Mouse (Mus musculus): ENCODE results near the gene Fam193b.

Gene Fam193b

DNA sequence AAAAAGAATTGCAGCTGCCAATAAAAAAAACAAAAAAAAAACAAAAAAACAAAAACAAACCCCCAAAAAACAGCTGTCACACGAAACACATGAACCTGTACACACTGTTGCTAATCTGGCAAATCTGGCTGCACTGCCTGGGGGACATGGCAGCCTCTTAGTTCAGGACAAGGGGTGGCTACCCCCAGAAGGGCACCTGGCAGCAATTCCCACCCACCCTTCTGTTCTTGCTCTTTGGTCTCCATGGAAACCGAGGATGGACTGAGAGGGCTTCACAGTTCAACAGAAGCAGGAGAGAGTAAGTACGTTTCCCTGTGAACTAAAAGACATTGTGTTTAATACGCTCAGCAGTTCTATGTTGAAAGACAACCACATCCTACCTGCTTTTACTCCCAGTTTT, 75.2 kb downstream of the Fam193b start:
- DNase-seq (ENCODE audit: low spot score): no peak

DNA sequence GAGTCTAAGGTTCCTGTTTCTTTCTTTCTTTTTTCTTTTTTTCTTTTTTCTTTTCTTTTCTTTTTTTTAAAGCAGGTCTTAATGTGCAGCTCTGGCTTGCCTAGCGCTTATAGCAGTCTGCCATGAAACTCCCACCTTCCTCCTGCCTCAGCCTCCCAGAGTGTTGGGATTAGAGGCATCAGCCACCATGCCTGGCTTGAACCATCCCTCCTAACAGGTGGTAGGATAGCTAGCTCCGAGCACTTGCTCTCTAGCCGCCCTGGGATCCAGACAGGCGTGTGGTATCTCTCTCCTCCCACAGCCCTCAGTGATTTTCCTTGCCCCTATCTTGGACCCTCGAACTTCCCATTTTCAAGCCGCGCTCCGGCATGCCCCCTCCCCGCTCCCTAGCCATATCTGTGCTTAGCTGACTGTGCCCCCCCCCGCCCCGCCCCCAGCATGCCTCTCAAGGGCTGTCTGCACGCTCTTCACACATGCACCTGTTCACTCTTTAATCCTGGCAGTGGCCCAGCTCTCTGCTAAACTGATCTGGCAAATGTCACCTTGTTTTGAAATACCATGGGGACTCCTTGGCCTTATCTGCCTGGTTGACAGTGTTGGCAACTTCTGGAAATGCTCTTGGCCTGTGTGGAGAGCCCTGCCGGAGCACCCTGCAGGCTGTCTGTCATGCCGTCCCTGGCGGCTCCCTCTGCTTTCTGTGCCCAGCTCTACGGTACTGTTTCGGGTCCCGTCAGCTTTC, 75.9 kb downstream of the Fam193b start:
- no peak for DNase-seq (ENCODE audit: low spot score)

DNA sequence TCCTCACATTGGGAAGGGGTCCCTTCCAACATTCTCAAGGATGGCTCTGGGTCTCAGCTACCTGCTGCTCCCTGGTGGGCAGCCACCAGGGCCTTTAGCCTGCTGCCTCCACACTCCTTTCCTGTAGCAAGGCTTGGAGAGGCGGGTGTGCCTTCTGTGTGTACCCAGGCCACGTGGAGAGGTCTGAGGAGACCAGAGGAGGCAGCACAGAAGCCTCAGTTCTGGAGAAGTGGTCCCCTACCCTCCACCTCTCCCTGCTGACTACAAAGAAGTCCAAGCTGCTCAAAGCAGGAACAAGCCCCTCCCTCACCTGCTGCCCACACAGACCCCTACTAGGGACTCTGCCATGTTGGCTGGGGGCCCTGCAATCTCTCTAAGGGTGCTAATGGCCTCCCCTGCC, 76.7 kb downstream of the Fam193b start:
- DNase-seq (ENCODE audit: low spot score): no peak

Measured in T-cell, adult 2 months (primary cell).